Mouse (Mus musculus): ENCODE measurements around the gene Runx2. TPM values are rescaled to one million over a fixed set of nuclear protein-coding genes. Genes with fewer than 3 reads are reported as not detected.

Gene Runx2
- total and polyA plus RNA-seq, 3 experiments = not detected

DNA sequence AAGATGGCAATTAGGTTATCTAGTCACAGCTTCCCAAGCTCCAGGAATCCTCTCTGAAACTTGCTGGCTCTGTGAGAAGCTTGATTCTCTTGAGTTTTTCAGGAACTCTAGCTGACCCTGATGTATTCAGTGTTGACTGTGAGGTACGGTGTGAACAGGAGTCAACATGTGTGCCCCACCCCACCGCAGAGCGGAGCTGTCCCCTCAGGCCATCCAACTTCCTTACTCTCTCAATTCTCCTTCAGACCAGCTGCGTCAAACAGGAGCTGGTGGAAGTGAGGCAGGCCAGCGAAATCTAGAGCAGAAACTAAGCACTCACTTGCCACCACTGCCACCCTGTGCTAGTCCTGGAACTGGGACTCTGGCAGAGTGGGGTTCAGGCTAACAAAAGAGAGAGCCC is 273.9 kb downstream of the Runx2 start:
- Histone ChIP-seq H3K36me3 (ENCODE audit: control insufficient read depth in 1 of 2, insufficient read depth in 2 of 2, low read length in 2 of 2) (no peaks in the 10 kb centered on the region), H3K9ac (ENCODE audit: control insufficient read depth, low read depth, low read length, poor library complexity, severe bottlenecking) (no peak overlapping the region), H3K9me3 (replicated peaks; ENCODE audit: insufficient read depth, low read length) (no peaks in the 10 kb centered on the region), H3K4me1 (ENCODE audit: control insufficient read depth in 1 of 2, insufficient read depth in 2 of 2, low read length in 2 of 2) (no peaks in the 10 kb centered on the region), H3K27ac (ENCODE audit: control insufficient read depth, low read depth, low read length) (no peak overlapping the region), H3K4me3 (ENCODE audit: control insufficient read depth in 1 of 2, insufficient read depth in 1 of 2, low read depth in 2 of 2, low read length in 2 of 2) (no peak overlapping the region), H3K79me2 (ENCODE audit: control insufficient read depth, insufficient read depth, low read length, poor library complexity) (no peaks in the 10 kb centered on the region), H3K27me3 (ENCODE audit: control insufficient read depth in 1 of 2, insufficient read depth in 2 of 2, low read length in 2 of 2) (no peaks in the 10 kb centered on the region)
- TF ChIP-seq RAD21 (IDR thresholded peaks at IDR 0.05; ENCODE audit: low read depth, low read length) = no peak
- TF ChIP-seq MEF2A (IDR thresholded peaks at IDR 0.05; ENCODE audit: extremely low read depth, insufficient replicate concordance, low read depth, low read length, poor library complexity, severe bottlenecking) = no peak
- no peak for DNase-seq (ENCODE audit: low read depth, low spot score)

DNA sequence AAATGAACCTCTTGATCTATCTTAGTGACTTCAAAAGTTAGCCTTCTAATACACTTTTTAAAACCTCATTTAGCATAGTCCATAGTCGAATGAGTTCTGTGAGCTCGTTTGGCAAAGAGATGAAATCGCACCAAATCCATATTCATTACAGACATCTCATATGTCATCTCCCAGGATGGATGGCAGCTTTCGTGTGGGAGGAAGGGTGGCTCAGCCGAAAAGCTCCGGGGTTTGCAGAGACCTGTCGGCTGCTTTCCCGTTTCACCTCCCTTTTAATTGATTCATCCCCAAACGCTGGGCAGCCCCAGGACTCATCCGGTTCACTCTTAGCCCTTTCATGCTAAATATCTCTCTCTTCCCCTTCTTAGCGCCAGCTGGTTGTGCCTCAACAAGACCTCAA is 275.7 kb downstream of the Runx2 start:
- DNase-seq (ENCODE audit: low read depth, low spot score) = no peak
- H3K27ac ChIP-seq (ENCODE audit: control insufficient read depth, low read depth, low read length) = no peak overlapping the region
- no peaks in the 10 kb centered on the region for H3K27me3 ChIP-seq (ENCODE audit: control insufficient read depth in 1 of 2, insufficient read depth in 2 of 2, low read length in 2 of 2)
- no peaks in the 10 kb centered on the region for H3K9me3 ChIP-seq (replicated peaks; ENCODE audit: insufficient read depth, low read length)
- no peaks in the 10 kb centered on the region for H3K36me3 ChIP-seq (ENCODE audit: control insufficient read depth in 1 of 2, insufficient read depth in 2 of 2, low read length in 2 of 2)
- no peaks in the 10 kb centered on the region for H3K4me1 ChIP-seq (ENCODE audit: control insufficient read depth in 1 of 2, insufficient read depth in 2 of 2, low read length in 2 of 2)
- no peak overlapping the region for H3K9ac ChIP-seq (ENCODE audit: control insufficient read depth, low read depth, low read length, poor library complexity, severe bottlenecking)
- TF ChIP-seq RAD21 (IDR thresholded peaks at IDR 0.05; ENCODE audit: low read depth, low read length) (no peak), POLR2AphosphoS5 (IDR thresholded peaks at IDR 0.05; ENCODE audit: borderline replicate concordance, low read depth, low read length) (no peak), TCF12 (IDR thresholded peaks at IDR 0.05; ENCODE audit: low read depth, low read length) (no peak), CHD2 (IDR thresholded peaks at IDR 0.05; ENCODE audit: low read length) (no peak)
- no peak overlapping the region for H3K4me3 ChIP-seq (ENCODE audit: control insufficient read depth in 1 of 2, insufficient read depth in 1 of 2, low read depth in 2 of 2, low read length in 2 of 2)
- H3K79me2 ChIP-seq (ENCODE audit: control insufficient read depth, insufficient read depth, low read length, poor library complexity) = no peaks in the 10 kb centered on the region

DNA sequence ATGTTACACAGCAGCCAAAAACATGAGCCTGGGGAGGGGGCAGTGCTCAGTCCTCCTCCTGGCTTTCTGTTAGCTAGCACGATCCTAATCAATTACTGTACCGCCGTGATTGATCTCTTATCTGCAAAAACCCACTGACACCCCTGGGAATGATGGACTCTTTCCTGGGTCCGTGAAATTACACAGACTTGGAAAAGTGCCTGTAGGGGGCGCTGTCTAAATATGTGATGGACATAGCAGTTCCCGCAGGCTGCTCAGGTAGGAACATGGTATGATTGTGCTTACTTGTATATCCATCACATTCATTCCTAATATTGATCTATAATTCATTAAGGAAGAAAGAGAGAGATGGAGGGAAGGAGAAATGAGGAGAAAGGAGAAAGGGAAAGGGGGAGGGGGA is 284.6 kb downstream of the Runx2 start:
- Histone ChIP-seq H3K4me1 (ENCODE audit: control insufficient read depth in 1 of 2, insufficient read depth in 2 of 2, low read length in 2 of 2) (no peaks in the 10 kb centered on the region), H3K27ac (ENCODE audit: control insufficient read depth, low read depth, low read length) (no peak overlapping the region), H3K36me3 (ENCODE audit: control insufficient read depth in 1 of 2, insufficient read depth in 2 of 2, low read length in 2 of 2) (no peaks in the 10 kb centered on the region), H3K9ac (ENCODE audit: control insufficient read depth, low read depth, low read length, poor library complexity, severe bottlenecking) (no peak overlapping the region), H3K4me3 (ENCODE audit: control insufficient read depth in 1 of 2, insufficient read depth in 1 of 2, low read depth in 2 of 2, low read length in 2 of 2) (no peak overlapping the region), H3K79me2 (ENCODE audit: control insufficient read depth, insufficient read depth, low read length, poor library complexity) (no peaks in the 10 kb centered on the region), H3K9me3 (replicated peaks; ENCODE audit: insufficient read depth, low read length) (no peaks in the 10 kb centered on the region), H3K27me3 (ENCODE audit: control insufficient read depth in 1 of 2, insufficient read depth in 2 of 2, low read length in 2 of 2) (no peaks in the 10 kb centered on the region)
- TF ChIP-seq CTCF (IDR thresholded peaks at IDR 0.05 in 2 of 3, conservative IDR thresholded peaks at IDR 0.05 in 1 of 3; ENCODE audit: control insufficient read depth in 1 of 3, insufficient read depth in 1 of 3, low read depth in 2 of 3, low read length in 3 of 3, poor library complexity in 1 of 3, severe bottlenecking in 1 of 3) (peak in 2 of 3 experiments; percentile 3 to 11; a peak in 1 of 6 replicates), MAZ (IDR thresholded peaks at IDR 0.05; ENCODE audit: low read depth, low read length) (no peak), BHLHE40 (IDR thresholded peaks at IDR 0.05; ENCODE audit: borderline replicate concordance, low read depth, low read length) (no peak), KAT2A (conservative IDR thresholded peaks at IDR 0.05; ENCODE audit: low read depth, low read length) (no peak), SIN3A (IDR thresholded peaks at IDR 0.05; ENCODE audit: low read length) (no peak), HCFC1 (IDR thresholded peaks at IDR 0.05; ENCODE audit: low read depth, low read length) (no peak), ELF1 (IDR thresholded peaks at IDR 0.05; ENCODE audit: low read depth, low read length) (no peak), MYC (IDR thresholded peaks at IDR 0.05; ENCODE audit: low read depth, low read length) (no peak)
- no peak for DNase-seq (ENCODE audit: low read depth, low spot score)
